Mouse (Mus musculus): ENCODE measurements around the gene Vax2. TPM values are rescaled to one million over a fixed set of nuclear protein-coding genes. Genes with fewer than 3 reads are reported as not detected.

Gene Vax2
- polyA plus RNA-seq, 1 experiment from 2014 or later, result not detected

DNA sequence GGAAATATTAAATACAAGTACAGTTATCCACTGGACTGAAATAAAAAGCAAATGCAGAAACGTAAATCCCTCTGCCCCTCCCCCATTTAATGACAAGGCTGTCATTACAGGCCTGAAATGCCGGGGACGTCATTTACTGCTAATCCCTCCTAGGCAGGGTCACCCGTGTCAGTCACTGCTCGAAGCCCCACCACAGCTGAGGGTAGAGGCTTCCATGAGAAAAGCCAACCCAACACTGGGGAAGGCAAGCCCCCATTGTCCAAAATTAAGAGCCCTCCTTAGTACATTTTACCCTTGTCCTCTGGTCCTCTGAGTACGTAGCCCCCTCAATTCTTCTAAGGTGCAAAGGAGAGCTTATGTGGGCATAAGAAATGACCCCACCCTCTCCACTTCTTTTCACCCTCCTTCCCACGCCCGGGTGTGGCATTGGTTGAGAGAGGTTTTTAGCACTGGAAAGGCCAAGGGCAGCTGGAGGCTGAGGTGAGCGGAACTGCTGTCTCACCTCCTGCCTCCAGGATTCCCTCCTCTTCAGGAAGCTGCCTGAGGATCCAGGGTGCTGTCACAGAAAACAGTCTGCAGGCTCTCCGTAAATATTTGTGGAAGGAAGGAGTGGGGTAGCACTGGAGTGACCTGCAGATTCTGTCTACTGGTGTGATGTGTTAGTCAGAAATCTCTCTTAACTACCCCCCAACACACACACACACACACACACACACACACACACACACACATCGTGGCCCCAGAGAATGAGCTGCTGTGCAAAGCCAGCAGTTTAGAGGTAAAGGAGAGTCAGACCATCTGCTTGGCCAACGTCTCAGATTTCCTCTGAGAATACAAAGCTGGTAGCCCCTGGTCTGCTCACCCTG is 2.4 kb downstream of the Vax2 start:
- no peak for ATAC-seq (replicated peaks; ENCODE audit: insufficient number of reproducible peaks, insufficient read depth, low FRiP score, low read depth)
- no peak overlapping the region for H3K9ac ChIP-seq

DNA sequence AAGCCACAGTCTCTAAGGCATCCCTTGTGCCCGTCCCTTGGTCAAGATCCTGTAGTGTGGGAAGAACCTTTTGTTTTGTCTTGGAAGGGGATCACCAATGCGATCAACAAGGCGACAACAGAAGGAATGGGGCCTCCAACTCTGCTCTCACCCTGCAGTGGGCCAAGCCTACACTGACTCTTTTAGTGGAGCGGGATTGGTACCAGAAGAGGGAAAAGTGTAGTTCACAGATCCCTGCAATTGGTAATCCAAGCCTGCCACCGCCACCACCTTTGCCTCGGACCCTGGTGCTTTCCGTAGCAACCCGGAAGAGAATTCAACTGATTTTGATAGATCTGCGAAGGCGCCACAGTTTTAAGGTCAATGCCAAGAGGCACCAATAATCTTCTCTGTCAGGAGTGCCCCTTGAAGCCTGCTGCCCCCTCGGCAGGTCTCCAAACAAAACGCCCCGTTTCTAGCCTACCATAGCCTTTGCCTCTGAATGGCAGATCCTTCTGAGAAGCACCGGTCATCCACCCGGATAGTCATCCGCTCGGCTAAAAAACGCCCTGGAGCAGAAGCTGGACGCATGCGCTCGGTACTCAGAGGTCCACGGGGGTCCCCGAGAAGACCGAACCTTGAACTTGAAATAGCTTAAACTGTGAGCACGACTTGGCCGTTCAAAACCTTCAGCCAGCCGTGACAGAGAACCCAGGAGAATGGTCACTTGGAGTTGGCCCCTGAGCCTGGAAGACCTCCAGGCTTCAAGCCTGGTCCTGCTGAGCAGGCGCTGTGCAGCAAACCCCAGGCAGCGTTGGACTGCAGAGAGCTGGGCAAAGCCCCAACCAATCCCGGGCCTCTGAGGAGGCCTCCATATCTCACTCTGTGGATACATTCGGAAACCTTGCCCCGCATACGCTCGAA is 3.4 kb downstream of the Vax2 start:
- ATAC-seq (replicated peaks; ENCODE audit: insufficient number of reproducible peaks, insufficient read depth, low FRiP score, low read depth), result peak; percentile 50; the same call in 1 of the 2 replicates
- Histone ChIP-seq H3K36me3 (no peaks in the 10 kb centered on the region), H3K27me3 (peaks cover 99% of the 10 kb centered on the region), H3K9me3 (replicated peaks) (no peaks in the 10 kb centered on the region), H3K4me1 (replicated peaks) (peaks cover 37% of the 10 kb centered on the region), H3K9ac (no peak overlapping the region), H3K4me2 (peak overlapping the region; percentile 24), H3K4me3 (peak overlapping the region; percentile 21), H3K27ac (no peak overlapping the region)
- 2% methylated on average over 34 of the region's 34 CpGs for WGBS

More for the DNA sequence above, 2.4 kb downstream of the Vax2 start:
- no peaks in the 10 kb centered on the region for H3K36me3 ChIP-seq
- no peaks in the 10 kb centered on the region for H3K9me3 ChIP-seq (replicated peaks)
- no peak overlapping the region for H3K4me3 ChIP-seq
- peaks cover 99% of the 10 kb centered on the region for H3K27me3 ChIP-seq
- 6% methylated on average over 12 of the region's 12 CpGs for WGBS
- H3K4me2 ChIP-seq, result no peak overlapping the region
- peaks cover 37% of the 10 kb centered on the region for H3K4me1 ChIP-seq (replicated peaks)
- H3K27ac ChIP-seq, result no peak overlapping the region

DNA sequence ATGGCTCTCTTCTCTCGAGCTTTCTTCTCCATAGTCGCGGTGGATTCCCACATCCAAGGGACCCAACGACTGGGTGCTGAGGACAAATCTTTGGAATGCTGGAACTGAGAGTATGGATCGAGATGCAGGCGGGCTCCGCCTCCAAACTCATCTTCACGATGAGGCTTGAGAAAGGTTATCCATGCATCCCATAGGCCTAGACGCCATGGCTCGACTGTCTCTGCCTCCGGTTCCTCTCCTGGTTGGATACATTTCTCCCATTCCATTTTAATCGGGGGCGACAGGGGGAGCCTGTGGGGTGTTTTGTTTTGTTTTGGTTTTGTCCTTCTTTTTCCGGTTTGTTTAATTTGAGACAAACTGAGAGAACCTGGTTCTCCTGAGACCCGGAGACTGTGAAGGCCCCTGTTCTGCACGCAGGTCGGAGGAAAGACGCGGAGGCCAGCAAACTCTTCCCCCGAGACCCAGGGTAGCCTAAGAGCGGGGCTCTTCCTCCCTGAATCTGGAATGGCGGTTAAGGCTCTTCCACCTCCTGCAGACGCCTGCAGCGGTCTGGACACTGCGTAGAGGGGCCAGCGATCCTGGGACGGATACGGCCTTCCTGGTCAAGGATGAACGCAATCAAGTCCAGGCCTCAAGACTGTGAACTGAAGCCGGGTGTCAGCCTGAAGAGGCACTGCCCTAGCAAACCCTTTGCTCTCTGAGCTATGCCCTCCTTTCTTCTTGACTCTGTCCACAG is 4.6 kb downstream of the Vax2 start:
- Histone ChIP-seq H3K4me3 (peak overlapping the region; percentile 21), H3K27ac (no peak overlapping the region), H3K4me2 (peak overlapping the region; percentile 24), H3K9me3 (replicated peaks) (no peaks in the 10 kb centered on the region), H3K27me3 (peaks cover 99% of the 10 kb centered on the region), H3K36me3 (no peaks in the 10 kb centered on the region), H3K9ac (no peak overlapping the region), H3K4me1 (replicated peaks) (peaks cover 31% of the 10 kb centered on the region)
- 4% methylated on average over 30 of the region's 30 CpGs for WGBS
- ATAC-seq (replicated peaks; ENCODE audit: insufficient number of reproducible peaks, insufficient read depth, low FRiP score, low read depth), result no peak

DNA sequence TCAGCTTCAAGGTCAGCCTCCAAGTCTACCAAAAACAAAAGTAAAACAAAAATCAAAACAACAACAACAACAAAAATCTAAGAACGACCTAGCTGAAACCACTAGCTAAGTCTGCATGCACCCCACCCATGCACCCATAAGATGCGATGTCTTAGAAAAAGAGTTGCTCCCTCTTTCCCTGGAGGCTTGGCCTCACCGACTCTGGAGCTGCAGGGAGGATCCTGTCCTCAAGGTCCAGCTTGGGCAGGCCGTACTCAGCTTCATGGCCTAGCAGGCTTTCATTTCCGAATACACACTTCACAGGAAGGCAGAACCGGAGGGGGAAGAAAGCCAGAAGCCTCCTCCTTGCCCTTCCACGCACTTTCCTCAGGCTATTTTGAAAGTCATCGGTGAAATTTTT is 6.0 kb downstream of the Vax2 start:
- no peak overlapping the region for H3K4me2 ChIP-seq
- H3K9me3 ChIP-seq (replicated peaks), result no peaks in the 10 kb centered on the region
- no peak for ATAC-seq (replicated peaks; ENCODE audit: insufficient number of reproducible peaks, insufficient read depth, low FRiP score, low read depth)
- H3K4me1 ChIP-seq (replicated peaks), result peaks cover 17% of the 10 kb centered on the region
- H3K36me3 ChIP-seq, result no peaks in the 10 kb centered on the region
- WGBS, result 7% methylated on average over 8 of the region's 8 CpGs
- H3K9ac ChIP-seq, result no peak overlapping the region
- no peak overlapping the region for H3K4me3 ChIP-seq
- no peak overlapping the region for H3K27ac ChIP-seq
- H3K27me3 ChIP-seq, result peaks cover 99% of the 10 kb centered on the region

DNA sequence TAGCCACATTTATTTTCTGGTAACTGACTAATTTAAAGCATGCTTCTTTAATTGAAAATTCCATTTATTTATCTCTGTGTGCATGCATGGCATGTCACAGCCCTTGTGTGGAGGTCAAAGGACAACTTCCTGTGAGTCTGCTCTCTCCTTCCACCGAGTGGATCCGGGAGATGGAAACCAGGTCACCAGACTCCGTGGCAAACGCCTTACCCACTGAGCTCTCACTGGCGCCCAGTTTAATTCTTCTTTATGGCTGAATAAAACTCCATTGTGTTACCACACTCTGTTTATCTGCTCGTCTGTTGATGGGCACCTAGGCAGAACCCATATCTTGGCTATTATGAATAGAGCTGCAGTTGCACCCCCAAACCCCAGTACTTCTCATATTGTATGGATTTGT is 11.5 kb downstream of the Vax2 start:
- H3K27me3 ChIP-seq, result peaks cover 81% of the 10 kb centered on the region
- no peaks in the 10 kb centered on the region for H3K4me1 ChIP-seq (replicated peaks)
- H3K4me2 ChIP-seq, result no peak overlapping the region
- no peak overlapping the region for H3K27ac ChIP-seq
- H3K9ac ChIP-seq, result no peak overlapping the region
- WGBS, result 19% methylated on average over 6 of the region's 6 CpGs
- H3K36me3 ChIP-seq, result no peaks in the 10 kb centered on the region
- no peaks in the 10 kb centered on the region for H3K9me3 ChIP-seq (replicated peaks)
- no peak overlapping the region for H3K4me3 ChIP-seq
- ATAC-seq (replicated peaks; ENCODE audit: insufficient number of reproducible peaks, insufficient read depth, low FRiP score, low read depth), result no peak

DNA sequence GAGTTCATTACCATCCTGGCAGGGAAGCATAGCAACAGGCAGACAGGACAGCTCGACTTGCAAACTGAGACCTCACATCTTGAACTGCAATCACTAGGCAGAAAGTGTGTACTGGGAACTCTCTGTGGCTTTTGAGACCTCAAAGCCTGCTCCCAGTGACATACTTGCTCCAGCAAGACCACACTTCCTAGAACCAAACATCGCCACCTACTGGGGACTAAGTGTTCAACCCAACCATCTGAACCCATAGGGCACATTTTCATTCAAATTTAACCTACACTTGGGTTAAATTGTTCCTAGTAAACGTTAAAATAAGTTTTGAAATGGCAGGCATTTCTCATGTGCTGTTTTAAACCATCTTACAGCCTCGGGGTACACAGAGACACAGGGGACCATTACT is 16.1 kb downstream of the Vax2 start:
- Histone ChIP-seq H3K4me2 (no peak overlapping the region), H3K27me3 (peaks cover 69% of the 10 kb centered on the region), H3K27ac (no peak overlapping the region), H3K9me3 (replicated peaks) (no peaks in the 10 kb centered on the region), H3K9ac (no peak overlapping the region), H3K4me1 (replicated peaks) (no peaks in the 10 kb centered on the region), H3K4me3 (no peak overlapping the region), H3K36me3 (no peaks in the 10 kb centered on the region)
- no peak for ATAC-seq (replicated peaks; ENCODE audit: insufficient number of reproducible peaks, insufficient read depth, low FRiP score, low read depth)
- 35% methylated on average over 4 of the region's 4 CpGs for WGBS

DNA sequence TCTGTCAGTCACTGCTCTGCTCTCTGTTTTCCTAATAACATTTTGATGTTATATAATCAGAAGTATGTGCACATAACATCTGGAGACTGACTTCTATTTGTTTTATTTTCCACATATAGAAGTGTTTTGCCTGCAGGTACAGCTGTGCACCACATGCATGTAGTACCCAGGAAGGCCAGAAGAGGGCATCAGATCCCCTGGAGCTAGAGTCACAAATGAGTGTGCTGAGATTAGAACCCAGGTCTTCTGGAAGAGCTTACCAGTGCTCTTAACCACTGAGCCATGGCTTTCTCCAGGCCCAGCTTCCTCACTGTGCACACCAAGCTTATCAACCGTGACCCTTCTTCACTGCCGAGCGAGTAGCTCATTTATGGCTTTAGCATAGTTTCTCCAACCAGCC is 17.4 kb downstream of the Vax2 start:
- whole genome bisulfite sequencing, result 88% methylated on average over 3 of the region's 3 CpGs
- Histone ChIP-seq H3K27ac (no peak overlapping the region), H3K4me2 (no peak overlapping the region), H3K9me3 (replicated peaks) (no peaks in the 10 kb centered on the region), H3K4me1 (replicated peaks) (no peaks in the 10 kb centered on the region), H3K27me3 (peaks cover 66% of the 10 kb centered on the region), H3K36me3 (no peaks in the 10 kb centered on the region), H3K9ac (no peak overlapping the region), H3K4me3 (no peak overlapping the region)
- no peak for ATAC-seq (replicated peaks; ENCODE audit: insufficient number of reproducible peaks, insufficient read depth, low FRiP score, low read depth)

DNA sequence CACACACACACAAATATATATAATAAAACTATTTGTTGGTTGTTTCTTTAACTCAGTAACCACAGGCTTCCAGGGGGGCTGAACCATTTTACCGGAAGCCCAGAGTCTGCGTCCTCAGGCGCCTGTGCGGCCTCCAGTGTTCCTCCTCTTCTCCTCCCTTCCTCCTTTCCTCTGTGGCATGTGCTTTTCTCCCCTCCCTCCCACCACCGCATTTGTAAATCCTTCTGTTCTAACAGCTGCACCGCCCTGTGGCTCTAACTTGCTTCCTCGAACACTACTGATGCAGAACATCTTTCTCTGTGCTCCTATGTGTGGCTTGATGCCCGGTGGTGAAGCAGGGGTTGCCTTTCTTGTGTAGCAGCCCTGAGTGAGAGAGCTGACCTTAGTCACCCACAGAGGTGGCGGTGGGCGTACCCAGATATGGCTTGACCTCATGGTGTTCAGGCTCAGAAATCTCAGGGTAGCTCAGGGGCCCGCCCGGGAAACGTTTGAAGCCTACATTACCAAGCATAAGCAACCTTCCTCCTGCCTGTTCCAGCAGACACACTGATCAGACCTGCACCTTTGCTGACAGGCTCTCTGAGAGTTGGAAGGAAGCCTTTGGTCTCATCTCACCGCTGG is 18.4 kb downstream of the Vax2 start:
- 54% methylated on average over 14 of the region's 14 CpGs for WGBS

DNA sequence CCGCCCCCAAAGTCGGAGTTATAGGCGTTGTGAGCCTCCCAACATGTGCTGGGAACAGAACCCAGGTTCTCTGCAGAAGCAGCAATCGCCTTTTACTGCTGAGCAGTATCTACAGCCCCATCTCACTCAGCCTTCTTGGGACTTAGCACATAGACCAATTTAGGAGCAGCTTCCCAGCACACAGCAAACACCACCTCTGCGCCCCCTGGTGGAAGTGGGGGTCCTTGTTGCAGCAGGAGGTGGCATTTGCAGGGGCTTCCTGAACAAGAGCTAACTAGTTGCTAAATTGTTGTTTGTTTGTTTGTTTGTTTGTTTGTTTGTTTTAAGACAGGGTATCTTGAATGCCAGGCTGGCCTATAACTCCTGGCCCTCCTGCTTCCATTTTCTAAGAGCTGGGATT is 20.1 kb downstream of the Vax2 start:
- no peak for ATAC-seq (replicated peaks; ENCODE audit: insufficient number of reproducible peaks, insufficient read depth, low FRiP score, low read depth)
- no peak overlapping the region for H3K4me3 ChIP-seq
- H3K4me1 ChIP-seq (replicated peaks), result no peaks in the 10 kb centered on the region
- no peak overlapping the region for H3K27ac ChIP-seq
- H3K27me3 ChIP-seq, result peaks cover 58% of the 10 kb centered on the region
- H3K9ac ChIP-seq, result no peak overlapping the region
- no peak overlapping the region for H3K4me2 ChIP-seq
- H3K36me3 ChIP-seq, result no peaks in the 10 kb centered on the region
- H3K9me3 ChIP-seq (replicated peaks), result no peaks in the 10 kb centered on the region
- 21% methylated on average over 5 of the region's 5 CpGs for WGBS

More for the DNA sequence above, 18.4 kb downstream of the Vax2 start:
- ATAC-seq (replicated peaks; ENCODE audit: insufficient number of reproducible peaks, insufficient read depth, low FRiP score, low read depth), result no peak
- Histone ChIP-seq H3K4me2 (no peak overlapping the region), H3K27ac (no peak overlapping the region), H3K9me3 (replicated peaks) (no peaks in the 10 kb centered on the region), H3K9ac (no peak overlapping the region), H3K27me3 (peaks cover 59% of the 10 kb centered on the region), H3K36me3 (no peaks in the 10 kb centered on the region), H3K4me3 (no peak overlapping the region), H3K4me1 (replicated peaks) (no peaks in the 10 kb centered on the region)

DNA sequence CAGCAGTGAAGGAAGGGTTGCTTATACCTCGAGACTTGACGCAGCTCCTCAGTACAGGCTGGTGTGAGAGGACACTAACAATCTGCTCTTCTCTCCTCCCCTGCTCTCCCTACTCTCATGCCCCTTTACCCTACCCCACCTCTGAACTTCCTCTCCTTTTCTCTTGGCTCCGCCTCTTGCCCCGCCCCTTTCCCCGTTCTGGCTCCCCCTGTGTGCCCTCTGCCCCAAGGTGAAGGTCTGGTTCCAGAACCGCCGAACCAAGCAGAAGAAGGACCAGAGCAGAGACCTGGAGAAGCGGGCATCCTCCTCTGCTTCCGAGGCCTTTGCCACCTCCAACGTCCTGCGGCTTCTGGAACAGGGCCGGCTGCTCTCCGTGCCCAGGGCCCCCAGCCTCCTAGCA is 26.2 kb downstream of the Vax2 start:
- Histone ChIP-seq H3K27me3 (peaks cover 38% of the 10 kb centered on the region), H3K4me3 (no peak overlapping the region), H3K9me3 (replicated peaks) (no peaks in the 10 kb centered on the region), H3K27ac (no peak overlapping the region), H3K36me3 (no peaks in the 10 kb centered on the region), H3K4me1 (replicated peaks) (no peaks in the 10 kb centered on the region), H3K4me2 (no peak overlapping the region), H3K9ac (no peak overlapping the region)
- no peak for ATAC-seq (replicated peaks; ENCODE audit: insufficient number of reproducible peaks, insufficient read depth, low FRiP score, low read depth)
- 34% methylated on average over 12 of the region's 13 CpGs for WGBS

DNA sequence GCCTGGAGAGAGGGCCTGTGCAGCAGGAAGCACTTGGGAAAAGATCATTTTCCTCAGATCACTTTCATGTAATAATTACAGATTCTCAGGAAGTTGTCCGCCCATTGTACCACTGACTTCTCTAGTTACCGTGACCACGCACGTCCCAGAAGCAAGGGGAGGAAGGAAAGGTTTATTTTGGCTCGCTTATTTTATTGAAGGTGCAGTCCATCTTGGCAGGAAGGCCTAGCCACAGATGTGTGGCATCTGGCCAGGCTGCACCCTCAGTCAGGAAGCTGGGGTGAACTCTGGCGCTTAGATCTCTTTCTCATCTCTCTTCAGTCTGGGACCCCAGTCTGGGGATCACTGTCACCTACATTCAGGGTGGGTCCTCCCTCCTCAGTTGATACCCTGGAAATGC is 27.5 kb downstream of the Vax2 start:
- 63% methylated on average over 6 of the region's 6 CpGs for WGBS

More for the DNA sequence above, 27.5 kb downstream of the Vax2 start:
- no peaks in the 10 kb centered on the region for H3K9me3 ChIP-seq (replicated peaks)
- no peak overlapping the region for H3K4me2 ChIP-seq
- no peak overlapping the region for H3K4me3 ChIP-seq
- H3K27ac ChIP-seq, result no peak overlapping the region
- peaks cover 37% of the 10 kb centered on the region for H3K27me3 ChIP-seq
- no peaks in the 10 kb centered on the region for H3K36me3 ChIP-seq
- ATAC-seq (replicated peaks; ENCODE audit: insufficient number of reproducible peaks, insufficient read depth, low FRiP score, low read depth), result no peak
- no peaks in the 10 kb centered on the region for H3K4me1 ChIP-seq (replicated peaks)
- no peak overlapping the region for H3K9ac ChIP-seq

Data from heart, embryonic 15.5 days (tissue).